Mouse (Mus musculus) heart, embryonic 16.5 days (tissue): ENCODE data around the gene Cdhr4. TPM values are rescaled to one million over a fixed set of nuclear protein-coding genes. Genes with fewer than 3 reads are reported as not detected.

Source experiments
- ATAC-seq: fragments of 200-750 bp; cut with Nextera tagmentation; replicated peaks from 2 replicates; pipeline ENCODE4 v1.8.0; 2017; ENCODE audit warnings: moderate number of reproducible peaks; ENCODE audit not compliant: insufficient read depth, low FRiP score; ENCODE audit errors: extremely low read depth
- H3K27ac ChIP-seq: fragments of 300-500 bp; sonication (generic); 2 replicates; pipeline ENCODE4 v1.5.1; 2014; ENCODE audit warnings: mild to moderate bottlenecking, low read length, control low read depth, moderate library complexity
- H3K27me3 ChIP-seq: fragments of 300-500 bp; sonication (generic); 2 replicates; pipeline ENCODE4 v1.6.1; 2014; ENCODE audit warnings: low read length, mixed read lengths; ENCODE audit not compliant: control insufficient read depth, insufficient read depth
- H3K36me3 ChIP-seq: fragments of 300-500 bp; sonication (generic); 2 replicates; pipeline ENCODE4 v1.6.1; 2014; ENCODE audit not compliant: control insufficient read depth, insufficient read depth
- H3K4me1 ChIP-seq: fragments of 300-500 bp; sonication (generic); 2 replicates; pipeline ENCODE4 v1.6.1; 2014; ENCODE audit warnings: low read length, mixed read lengths; ENCODE audit not compliant: control insufficient read depth, insufficient read depth
- H3K4me2 ChIP-seq: fragments of 300-500 bp; sonication (generic); 2 replicates; pipeline ENCODE4 v1.6.1; 2014; ENCODE audit warnings: low read depth, mild to moderate bottlenecking, control low read depth, low read length
- H3K4me3 ChIP-seq: fragments of 300-500 bp; sonication (generic); 2 replicates; pipeline ENCODE4 v1.5.1; 2014; ENCODE audit warnings: mild to moderate bottlenecking, control low read depth, low read length
- H3K9ac ChIP-seq: fragments of 300-500 bp; sonication (generic); 2 replicates; pipeline ENCODE4 v1.6.1; 2014; ENCODE audit warnings: low read length, control low read depth
- H3K9me3 ChIP-seq: fragments of 300-500 bp; sonication (generic); replicated peaks from 2 replicates; pipeline ENCODE4 v1.6.1; 2016; ENCODE audit warnings: low read length; ENCODE audit not compliant: control insufficient read depth
- WGBS: fragments of 180-500 bp; shearing (Covaris S2); extraction: QIAGEN DNeasy Blood & Tissue Kit; methylation state at CpG from one replicate; pipeline ENCODE4 v1.1.7; 2014; 5-methylcytosine and 5-hydroxymethylcytosine counted together
- polyA plus RNA-seq: library from polyadenylated mRNA; unstranded; fragments of >200 nt; fragmentation: Nextera tagmentation; extraction: Ambion mirVana; gene quantifications from 2 replicates; pipeline ENCODE4 v1.2.1, GENCODE M21; 2015

The Cdhr4 gene
- polyA plus RNA-seq, result 4.6 TPM in 2 replicates

DNA sequence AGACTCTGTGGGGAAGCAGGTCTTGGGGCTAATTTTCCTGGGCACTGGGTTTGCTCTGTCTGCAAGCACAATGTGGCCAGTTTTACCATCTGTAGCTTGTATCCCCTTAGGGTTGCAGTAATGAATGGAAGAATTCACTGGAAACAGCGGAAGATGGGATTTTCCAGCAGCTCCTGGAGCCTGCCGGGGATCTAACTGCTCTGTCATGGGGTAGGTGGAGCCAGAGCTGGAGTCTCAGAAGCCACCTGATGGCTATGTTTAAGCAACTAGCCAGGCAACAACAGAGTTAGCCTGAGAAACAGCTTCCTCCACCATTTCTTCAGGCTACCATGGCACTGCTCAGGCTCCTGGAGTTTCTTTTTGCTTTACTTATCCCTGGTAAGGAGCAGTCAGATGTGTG lies at the start of gene Cdhr4:
Gene Cdhr4, plus strand, starts transcription at position 301 of the 400 bp plus-strand sequence.
- H3K36me3 ChIP-seq, result no peaks in the 10 kb centered on the region
- H3K9me3 ChIP-seq, result no peaks in the 10 kb centered on the region
- no peak within 1 kb of the TSS for H3K4me3 ChIP-seq
- H3K4me2 ChIP-seq, result no peak within 1 kb of the TSS
- ATAC-seq, result no peak
- no peak within 1 kb of the TSS for H3K9ac ChIP-seq
- no peak within 1 kb of the TSS for H3K27ac ChIP-seq
- no peaks in the 10 kb centered on the region for H3K27me3 ChIP-seq
- no peaks in the 10 kb centered on the region; the same call in 1 of the 2 replicates for H3K4me1 ChIP-seq
- WGBS, result 72% methylated on average over 2 of the region's 2 CpGs

DNA sequence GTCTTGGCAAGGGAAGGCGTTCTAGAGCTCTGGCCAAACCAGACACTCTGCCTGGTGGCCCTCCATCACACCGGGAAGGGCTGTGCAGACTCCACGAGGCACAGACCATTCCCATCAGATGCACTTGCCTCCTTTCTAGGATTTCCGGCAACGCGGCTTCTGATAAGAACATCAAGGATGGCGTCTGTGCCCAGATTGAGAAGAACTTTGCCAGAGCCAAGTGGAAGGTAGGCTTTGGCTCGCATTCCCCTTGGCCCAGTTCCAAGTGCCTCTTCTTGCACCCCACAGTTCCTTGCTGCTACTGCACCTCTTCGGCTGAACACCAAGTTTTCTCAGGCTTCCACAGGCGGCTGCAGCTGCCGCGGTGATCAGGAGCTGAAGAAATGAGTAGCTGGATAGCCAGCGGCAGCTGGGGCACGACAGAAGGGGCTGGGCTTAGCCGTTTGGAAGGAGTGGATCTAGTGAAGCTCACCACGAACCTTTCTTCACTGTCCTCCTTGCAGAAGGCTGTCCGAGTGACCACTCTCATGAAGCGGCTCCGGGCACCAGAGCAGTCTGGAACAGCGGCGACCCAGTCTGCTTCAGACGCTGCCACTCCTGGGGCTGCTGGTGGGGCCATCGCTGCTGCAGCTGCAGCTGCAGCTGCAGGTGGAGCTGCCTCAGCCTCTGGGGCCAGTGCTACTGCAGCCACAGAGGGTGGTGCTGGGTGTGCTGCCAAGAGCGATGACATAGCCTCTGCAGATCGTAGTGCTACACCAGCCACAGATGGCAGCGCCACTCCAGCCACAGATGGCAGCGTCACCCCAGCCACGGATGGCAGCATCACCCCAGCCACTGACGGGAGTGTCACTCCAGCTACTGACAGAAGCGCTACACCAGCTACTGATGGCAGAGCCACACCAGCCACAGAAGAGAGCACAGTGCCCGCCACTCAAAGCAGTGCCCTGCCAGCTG lies 44.8 kb upstream of the Cdhr4 start:
- ATAC-seq, result no peak
- H3K4me1 ChIP-seq, result peaks cover 13% of the 10 kb centered on the region
- no peaks in the 10 kb centered on the region for H3K27me3 ChIP-seq
- H3K9ac ChIP-seq, result no peak overlapping the region
- no peaks in the 10 kb centered on the region for H3K36me3 ChIP-seq
- no peak overlapping the region for H3K4me2 ChIP-seq
- no peaks in the 10 kb centered on the region for H3K9me3 ChIP-seq
- WGBS, result 76% methylated on average over 31 of the region's 31 CpGs
- no peak overlapping the region for H3K4me3 ChIP-seq
- H3K27ac ChIP-seq, result no peak overlapping the region

DNA sequence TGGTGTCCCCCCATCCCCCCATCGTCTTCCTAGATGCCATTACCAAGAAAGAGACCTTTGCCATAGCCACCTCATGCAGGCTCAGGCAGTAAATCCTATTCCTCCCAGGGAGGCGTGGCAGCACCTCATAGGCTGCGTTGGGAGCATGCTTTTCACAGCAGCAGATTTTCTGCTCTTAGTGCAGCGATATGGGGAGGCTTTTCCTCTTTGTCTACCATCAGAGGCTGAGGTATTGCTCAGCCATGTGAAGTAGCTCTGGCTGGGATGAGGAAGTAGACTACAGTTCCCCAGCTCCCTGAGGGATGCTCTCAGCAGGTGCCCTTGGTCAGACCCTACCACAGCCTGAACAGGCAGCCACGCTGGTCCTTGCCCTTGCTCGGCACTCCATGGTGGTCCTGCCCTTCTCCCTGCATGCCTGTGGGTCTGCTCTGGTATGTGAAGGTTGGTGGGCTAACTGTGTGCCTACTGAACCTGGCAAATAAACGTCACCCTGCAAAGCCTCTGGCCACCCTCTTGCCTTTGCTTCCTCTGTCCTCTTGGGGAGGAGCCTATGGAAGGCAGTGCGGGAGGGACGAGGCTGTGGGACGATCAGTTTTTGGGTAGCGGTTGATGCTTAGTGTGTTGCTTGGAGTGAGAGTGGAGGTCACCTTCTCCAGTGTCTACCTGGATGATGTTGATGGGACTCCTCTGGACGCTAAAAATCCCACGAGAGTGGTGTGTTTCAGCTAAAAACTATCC lies 42.9 kb upstream of the Cdhr4 start:
- Histone ChIP-seq H3K4me3 (no peak overlapping the region), H3K9ac (no peak overlapping the region)

DNA sequence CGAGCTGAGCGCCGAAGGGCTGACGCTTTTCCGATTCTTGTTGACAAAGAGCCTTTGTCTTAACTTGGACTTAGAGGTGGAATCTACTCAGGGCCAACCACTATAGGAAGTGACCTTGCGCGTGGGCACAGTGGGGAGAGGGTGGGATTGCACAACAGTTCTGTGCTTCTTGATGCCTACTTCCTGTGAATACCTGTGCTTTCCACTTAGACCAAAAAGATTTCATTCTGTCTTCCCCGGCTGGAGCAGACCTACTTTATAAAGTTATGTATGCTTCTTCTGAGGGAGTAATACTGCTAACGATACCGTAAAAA lies 42.4 kb upstream of the Cdhr4 start, which contains the start of gene Traip:
Gene Traip, plus strand, starts transcription at position 215 of the 314 bp plus-strand sequence.
- no peaks in the 10 kb centered on the region for H3K27me3 ChIP-seq
- 89% methylated on average over 10 of the region's 10 CpGs for WGBS
- no peak for ATAC-seq
- peak within 1 kb of the TSS; percentile 78 for H3K4me2 ChIP-seq
- peaks cover 13% of the 10 kb centered on the region for H3K4me1 ChIP-seq
- peak within 1 kb of the TSS; percentile 81 for H3K9ac ChIP-seq
- H3K4me3 ChIP-seq, result peak within 1 kb of the TSS; percentile 83
- H3K36me3 ChIP-seq, result no peaks in the 10 kb centered on the region
- no peaks in the 10 kb centered on the region for H3K9me3 ChIP-seq
- H3K27ac ChIP-seq, result peak within 1 kb of the TSS; percentile 70

More for the DNA sequence above, 42.9 kb upstream of the Cdhr4 start:
- Histone ChIP-seq H3K27ac (no peak overlapping the region), H3K36me3 (no peaks in the 10 kb centered on the region), H3K4me1 (peaks cover 13% of the 10 kb centered on the region), H3K9me3 (no peaks in the 10 kb centered on the region), H3K27me3 (no peaks in the 10 kb centered on the region), H3K4me2 (no peak overlapping the region)
- no peak for ATAC-seq
- WGBS, result 74% methylated on average over 13 of the region's 13 CpGs

DNA sequence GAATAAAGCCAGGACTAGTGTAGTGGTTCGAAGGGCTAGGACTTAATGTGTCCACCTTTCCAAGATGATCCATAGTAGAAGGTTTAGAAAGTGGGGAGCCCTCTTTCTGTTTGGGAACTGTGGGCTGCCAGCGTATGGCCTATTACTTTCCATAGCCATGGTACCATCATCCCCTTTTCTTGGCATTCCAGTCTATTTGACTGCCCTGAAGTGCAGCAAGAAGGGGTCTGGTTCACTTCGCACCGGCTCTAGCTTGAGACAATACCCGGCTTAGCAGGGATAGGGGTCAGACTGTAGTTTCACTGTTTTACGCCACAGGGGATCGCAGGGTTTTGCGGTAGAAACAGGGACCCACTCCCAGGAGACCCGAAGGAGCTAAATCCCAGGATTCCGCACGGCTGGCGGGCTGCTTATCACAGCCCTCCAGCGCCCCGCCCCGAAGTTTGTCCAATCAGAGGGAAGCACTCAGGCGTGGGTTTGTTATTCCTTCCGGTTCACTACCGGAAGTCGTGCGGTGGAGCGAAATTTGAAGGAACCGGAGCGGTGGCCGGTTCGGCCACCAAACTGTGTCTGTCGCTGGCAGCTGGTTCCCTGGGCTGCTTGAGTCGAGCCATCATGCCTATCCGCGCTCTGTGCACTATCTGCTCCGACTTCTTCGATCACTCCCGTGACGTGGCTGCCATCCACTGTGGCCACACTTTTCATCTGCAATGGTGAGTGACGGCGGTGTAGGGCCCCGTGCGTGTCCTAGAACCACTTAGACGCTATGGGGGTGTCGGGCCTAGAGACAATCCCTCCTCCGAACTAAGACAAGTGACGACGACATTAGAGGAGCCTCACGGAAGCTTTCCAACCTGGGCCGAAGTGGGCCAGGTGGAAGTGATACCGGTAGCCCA lies 41.6 kb upstream of the Cdhr4 start:
- Histone ChIP-seq H3K4me3 (peak overlapping the region; percentile 83), H3K27me3 (no peaks in the 10 kb centered on the region), H3K4me1 (peaks cover 13% of the 10 kb centered on the region), H3K36me3 (no peaks in the 10 kb centered on the region), H3K4me2 (peak overlapping the region; percentile 78), H3K27ac (peak overlapping the region; percentile 70), H3K9ac (peak overlapping the region; percentile 81), H3K9me3 (no peaks in the 10 kb centered on the region)
- WGBS, result 15% methylated on average over 45 of the region's 45 CpGs
- peak; percentile 93 for ATAC-seq

DNA sequence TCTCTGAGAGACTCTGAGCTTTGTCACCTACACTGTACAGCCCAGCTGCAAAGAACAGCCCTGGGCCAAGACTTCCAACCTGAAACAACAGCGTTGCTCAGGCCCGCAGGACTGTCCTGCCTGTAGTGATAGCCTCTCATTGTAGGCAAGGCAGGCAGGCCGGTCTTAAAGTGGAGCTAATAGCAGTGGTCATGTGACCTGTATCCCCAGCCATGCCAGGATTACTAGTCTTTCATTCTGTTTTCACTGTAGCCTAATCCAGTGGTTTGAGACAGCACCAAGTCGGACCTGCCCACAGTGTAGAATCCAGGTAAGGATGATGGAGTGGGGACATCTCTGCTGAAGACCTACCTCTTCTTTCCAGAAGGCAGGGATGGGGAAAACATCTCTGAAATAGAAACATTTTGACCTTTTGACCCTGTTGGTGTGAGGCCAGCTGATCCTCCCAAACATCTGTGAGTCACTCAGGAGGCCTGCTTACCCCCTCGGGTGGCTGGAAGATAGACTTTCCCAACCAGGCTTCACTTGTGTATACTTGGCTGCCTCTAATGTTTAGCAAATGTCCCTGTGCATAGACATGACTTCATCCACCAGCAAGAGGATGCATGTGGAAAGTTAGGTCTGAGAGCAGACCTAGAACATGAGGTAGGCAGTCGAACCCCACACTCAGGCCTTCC lies 36.5 kb upstream of the Cdhr4 start:
- H3K4me3 ChIP-seq, result no peak overlapping the region
- peaks cover 15% of the 10 kb centered on the region; the same call in 1 of the 2 replicates for H3K36me3 ChIP-seq
- 68% methylated on average over 6 of the region's 6 CpGs for WGBS
- no peak for ATAC-seq
- H3K27ac ChIP-seq, result no peak overlapping the region
- H3K9me3 ChIP-seq, result no peaks in the 10 kb centered on the region
- H3K4me2 ChIP-seq, result no peak overlapping the region
- peaks cover 10% of the 10 kb centered on the region for H3K4me1 ChIP-seq
- H3K9ac ChIP-seq, result no peak overlapping the region
- H3K27me3 ChIP-seq, result no peaks in the 10 kb centered on the region

DNA sequence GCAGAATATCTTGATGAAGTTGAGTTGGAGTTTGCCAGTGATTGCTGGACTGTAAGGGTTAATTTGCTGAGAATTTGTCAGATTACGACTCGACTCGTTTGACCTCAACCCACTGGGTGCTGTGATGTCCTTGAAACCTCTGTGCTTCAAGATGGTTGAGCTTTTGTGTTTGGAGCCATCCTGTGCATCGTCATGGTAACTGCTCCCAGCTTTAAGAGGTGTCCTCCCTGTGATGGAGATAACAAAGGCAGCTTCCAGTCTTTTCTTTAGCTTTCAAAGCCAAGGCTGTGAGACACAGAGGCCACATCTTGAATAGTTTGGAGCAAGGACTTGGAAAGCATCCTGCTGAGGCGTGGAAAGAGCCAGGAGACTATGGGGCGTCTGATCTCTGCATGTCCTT lies 35.2 kb upstream of the Cdhr4 start:
- Histone ChIP-seq H3K27me3 (no peaks in the 10 kb centered on the region), H3K36me3 (peaks cover 15% of the 10 kb centered on the region; the same call in 1 of the 2 replicates), H3K9me3 (no peaks in the 10 kb centered on the region), H3K9ac (no peak overlapping the region), H3K4me2 (no peak overlapping the region), H3K4me3 (no peak overlapping the region), H3K4me1 (no peaks in the 10 kb centered on the region), H3K27ac (no peak overlapping the region)
- ATAC-seq, result no peak
- WGBS, result 59% methylated on average over 6 of the region's 6 CpGs

DNA sequence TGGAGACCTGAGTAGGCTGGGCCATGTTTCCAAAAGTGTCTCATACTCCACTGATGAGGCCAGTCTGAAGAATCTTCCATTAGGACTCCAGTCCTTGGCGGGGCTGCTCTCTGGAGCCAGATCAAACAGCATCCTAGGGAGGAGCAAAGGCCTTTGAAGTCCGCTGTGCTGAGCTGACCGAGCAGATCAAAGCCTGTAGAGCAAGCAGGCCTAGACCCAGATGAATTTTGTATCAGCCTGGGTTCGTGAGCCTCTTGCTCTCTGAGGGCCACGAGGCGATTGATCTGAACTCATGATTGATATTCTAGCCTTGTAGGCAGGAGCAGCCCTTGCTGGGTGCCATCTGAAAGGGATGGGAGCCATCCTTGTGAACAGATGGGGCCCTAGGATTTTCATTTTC lies 32.4 kb upstream of the Cdhr4 start:
- Histone ChIP-seq H3K9me3 (no peaks in the 10 kb centered on the region), H3K27me3 (no peaks in the 10 kb centered on the region), H3K4me3 (no peak overlapping the region), H3K4me2 (no peak overlapping the region), H3K4me1 (no peaks in the 10 kb centered on the region), H3K36me3 (peaks cover 15% of the 10 kb centered on the region; the same call in 1 of the 2 replicates), H3K27ac (no peak overlapping the region), H3K9ac (no peak overlapping the region)
- 71% methylated on average over 6 of the region's 6 CpGs for WGBS
- no peak for ATAC-seq
